Mouse (Mus musculus) right cerebral cortex, postnatal 25 days (tissue): Measurements from ENCODE around the gene Fgf3.
"Not testable (repeated sequence)": the region's sequence is repeated elsewhere in the genome, so short reads cannot be mapped to it uniquely, and the experiment has no call there.

Experiments
- DNase-seq: peaks from one replicate; pipeline ENCODE4 v3.0.0; 2022

Fgf3 gene

DNA sequence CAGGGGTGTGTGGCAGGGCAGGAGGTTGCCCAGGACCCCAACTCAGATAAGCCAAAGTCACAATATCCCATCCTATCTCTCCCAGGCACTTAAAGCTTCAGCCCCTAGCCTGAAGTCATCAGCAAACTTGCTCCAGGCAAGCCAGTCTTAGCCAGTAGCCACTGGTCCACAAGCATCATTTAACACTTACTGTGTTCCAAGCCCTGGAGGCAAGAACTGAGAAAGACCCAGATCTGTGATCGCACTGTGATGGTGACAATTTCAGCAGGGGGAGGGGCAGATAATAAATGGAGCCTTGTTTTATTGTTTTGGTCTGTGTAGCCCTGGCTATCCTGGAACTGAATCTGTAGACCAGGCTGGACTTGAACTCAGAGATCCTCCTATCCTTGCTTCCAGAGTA, 20.8 kb downstream of the Fgf3 start:
- DNase-seq, result no peak

DNA sequence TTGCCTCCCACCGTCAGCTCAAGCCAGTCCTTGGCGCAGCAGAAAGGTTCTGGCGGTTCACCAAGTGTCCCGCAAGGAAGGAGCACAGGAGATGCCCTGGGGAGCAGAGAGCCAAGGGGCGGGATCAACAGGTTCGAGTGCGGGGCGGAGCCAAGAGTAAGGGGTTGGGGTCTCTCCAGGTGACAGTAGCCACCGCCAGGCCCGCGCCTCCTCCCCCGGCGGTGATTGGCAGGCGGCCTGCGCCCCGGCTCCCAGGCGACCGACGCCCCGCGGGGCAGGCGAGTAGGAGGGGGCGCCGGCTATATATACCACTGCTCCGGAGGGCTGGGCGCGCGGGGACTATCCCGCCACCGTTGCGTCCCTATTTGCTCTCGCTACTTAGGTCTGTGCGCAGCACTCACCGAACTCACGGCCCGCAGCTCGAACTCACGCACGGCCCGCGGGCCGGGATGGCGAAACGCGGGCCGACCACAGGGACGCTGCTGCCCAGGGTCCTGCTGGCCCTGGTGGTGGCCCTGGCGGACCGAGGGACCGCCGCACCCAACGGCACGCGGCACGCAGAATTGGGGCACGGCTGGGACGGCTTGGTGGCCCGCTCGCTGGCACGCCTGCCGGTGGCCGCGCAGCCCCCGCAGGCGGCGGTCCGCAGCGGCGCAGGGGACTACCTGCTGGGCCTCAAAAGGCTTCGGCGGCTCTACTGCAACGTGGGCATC, 23.3 kb downstream of the Fgf3 start:
- DNase-seq, result no peak

DNA sequence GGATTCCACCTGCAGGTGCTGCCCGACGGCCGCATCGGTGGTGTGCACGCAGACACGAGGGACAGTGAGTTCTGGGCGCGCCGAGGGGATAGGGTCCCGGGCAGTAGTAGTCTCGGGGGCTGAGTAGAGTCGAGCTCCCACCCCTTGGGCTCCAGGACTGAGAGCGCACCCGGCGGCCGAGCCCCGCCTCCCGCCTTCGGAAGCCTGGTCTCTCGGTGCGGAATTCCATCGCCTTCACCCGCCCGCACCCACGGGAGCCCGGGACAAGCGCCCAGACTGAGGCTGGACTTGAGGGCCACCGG, 23.8 kb downstream of the Fgf3 start:
- no peak for DNase-seq

DNA sequence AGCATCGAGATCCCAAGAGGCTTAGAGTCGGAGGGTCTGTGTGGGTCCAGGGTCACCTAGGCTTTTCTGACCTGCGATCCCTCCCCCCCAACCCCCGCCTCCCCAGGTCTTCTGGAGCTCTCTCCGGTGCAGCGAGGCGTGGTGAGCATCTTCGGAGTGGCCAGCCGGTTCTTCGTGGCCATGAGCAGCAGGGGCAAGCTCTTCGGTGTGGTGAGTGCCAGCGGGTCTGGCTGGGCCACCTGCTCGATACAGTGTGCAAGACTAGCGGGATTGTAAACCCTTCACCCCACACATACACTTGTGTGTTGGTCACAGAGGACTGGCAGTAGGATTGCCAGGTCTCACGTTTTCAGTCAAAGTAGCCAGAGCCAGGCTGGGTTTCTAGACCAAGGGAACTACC, 24.2 kb downstream of the Fgf3 start:
- no peak for DNase-seq

DNA sequence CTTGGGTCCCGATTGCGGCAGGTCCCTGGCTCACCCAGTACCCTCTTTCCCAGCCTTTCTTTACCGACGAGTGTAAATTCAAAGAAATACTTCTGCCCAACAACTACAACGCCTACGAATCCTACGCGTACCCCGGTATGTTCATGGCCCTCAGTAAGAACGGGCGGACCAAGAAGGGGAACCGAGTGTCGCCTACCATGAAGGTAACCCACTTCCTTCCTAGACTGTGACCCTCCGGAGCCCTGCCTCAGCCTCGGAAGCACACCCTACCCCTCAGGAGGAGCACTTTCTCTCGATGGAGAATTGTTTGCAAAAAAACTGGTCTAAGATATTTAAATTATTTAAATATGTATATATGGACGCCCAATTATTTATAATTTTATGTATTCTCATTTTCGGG, 24.8 kb downstream of the Fgf3 start:
- DNase-seq, result no peak

DNA sequence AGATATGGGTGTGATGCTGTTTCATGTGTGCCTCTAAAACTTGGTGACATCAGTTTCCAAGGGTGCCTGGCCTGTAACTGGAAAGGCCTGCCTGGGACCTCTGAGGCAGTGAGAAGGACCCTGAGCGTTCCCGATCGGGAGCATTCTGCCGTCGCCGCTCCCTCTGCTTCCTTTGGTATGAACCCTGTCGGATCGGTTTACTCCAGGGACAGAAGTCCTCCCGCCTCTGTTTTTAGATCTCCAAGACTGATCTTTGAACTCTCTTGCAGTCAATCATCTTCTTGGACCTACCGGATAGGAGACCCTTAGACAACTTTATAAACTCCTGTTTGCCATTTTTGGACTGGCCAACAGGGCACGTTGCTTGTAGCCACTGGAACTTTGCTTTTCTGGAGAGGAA, 25.3 kb downstream of the Fgf3 start:
- no peak for DNase-seq

DNA sequence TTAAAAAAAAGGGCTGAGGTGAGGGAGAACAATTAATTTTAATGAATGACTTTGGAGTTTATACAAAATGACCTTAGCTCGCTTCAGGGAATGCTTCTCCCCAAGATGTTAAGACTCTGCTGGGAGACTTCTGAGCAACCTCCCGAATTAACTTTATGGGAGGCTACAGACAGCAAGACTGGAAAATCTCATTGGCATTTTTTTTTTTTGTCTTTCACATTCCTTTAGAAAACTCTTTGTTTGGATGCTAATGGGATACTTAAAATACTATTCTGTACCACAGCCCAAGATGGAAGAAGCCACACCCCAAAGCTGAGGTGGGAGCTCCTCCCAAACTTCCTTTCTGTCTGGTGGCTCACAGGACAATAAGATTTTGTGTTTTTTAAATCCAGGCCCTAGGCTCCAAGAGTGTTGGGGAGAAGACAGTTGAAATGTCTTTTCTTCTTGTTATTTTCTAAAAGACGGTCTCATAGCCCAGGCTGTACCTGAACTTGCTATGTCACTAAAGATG, 26.3 kb downstream of the Fgf3 start:
- no peak for DNase-seq

DNA sequence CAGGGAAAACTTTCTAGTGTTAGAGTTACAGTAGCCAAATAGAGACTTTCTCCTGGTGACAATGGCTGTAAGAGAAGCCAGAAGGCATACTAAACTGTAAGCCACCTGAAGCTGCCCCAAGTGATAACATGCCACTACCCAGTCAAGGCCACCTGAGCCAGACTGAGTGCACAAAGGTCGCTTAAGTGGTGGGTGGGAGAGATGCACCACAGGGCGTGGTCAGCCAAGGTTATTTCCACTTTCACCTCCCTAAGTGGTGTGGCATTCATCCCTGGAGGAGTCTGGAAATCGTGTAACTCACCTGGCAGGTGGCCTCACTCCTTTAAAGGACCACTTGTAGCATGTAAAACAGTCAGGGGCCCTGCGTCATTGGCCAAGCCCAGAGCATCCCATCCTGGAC, 29.3 kb downstream of the Fgf3 start:
- no peak for DNase-seq

DNA sequence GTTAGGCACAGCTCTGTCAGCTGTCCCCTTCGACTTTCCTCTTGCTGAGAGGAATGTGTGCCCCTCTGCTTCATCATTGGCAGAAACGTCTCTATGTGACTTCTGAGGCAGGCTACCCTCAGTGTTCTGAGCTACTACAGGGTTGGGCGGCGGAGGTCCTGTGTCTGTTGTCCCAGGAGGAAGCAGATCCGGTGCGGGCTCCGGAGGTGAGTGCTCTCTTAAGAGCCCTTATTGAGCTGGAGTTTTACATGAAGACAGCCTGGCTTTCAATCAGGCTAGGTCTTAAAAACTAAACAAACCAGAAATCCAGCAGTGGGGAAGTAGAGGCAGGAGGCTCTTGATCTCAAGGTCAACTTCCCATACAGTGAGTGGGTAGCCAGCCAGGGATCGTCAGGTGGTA, 29.7 kb downstream of the Fgf3 start:
- no peak for DNase-seq

DNA sequence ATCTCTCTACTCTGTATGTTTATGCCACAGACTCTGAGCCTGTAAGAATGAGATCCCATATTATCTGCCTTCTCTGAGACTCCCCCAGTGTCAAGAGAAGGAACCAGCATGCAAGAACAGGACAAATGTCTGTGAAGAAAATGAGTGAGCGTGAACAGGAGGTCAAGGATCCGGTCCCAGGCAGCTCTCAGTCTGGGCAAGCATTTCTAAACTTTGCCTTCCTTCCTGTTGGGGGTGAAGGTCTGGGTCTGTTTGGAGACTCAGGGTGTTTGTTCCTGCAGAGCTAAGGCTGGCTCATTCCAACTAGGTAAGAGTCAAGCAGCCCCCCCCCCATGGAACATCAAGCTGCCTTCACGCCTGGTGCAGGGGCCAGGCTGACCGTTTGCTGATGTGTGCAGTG, 34.5 kb downstream of the Fgf3 start:
- DNase-seq, result no peak

DNA sequence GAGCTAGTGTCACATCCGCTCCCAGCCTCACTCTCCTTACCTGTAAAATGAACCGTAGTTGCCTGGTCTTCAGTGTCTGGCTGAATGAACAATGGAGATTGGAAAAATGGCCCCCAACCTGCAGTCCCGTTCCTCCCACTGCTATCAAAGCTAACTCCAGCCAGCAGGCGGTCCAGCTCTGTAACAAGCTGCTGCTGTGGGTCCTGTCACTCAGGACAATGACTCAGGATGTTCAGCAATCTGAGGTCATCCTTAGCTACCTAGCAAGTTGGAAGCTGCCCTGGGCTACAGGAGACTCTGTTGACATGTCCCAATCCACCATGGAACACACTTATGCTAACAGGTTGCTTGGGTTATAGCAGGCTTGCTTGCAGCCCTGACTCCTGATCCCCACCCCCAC, 35.3 kb downstream of the Fgf3 start:
- DNase-seq, result no peak

DNA sequence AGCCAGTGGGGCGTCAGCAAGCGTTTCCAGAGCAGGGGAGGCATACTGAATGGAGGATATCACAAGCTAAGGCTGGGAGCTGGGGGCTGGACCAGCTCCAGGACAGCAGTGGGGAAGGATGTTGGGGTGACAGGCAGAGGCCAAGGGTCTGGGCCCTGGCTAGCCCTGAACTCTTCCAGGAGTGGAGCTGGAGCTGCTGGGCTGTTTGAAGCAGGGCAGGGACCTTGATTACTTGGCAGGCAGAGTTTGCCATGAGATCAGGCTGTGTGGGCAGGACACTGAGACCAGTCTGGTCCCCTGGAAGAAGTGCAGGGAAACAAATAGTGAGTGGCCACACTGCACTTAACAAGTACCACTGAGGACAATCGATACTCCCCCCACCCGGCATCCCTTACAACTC, 36.3 kb downstream of the Fgf3 start:
- no peak for DNase-seq

DNA sequence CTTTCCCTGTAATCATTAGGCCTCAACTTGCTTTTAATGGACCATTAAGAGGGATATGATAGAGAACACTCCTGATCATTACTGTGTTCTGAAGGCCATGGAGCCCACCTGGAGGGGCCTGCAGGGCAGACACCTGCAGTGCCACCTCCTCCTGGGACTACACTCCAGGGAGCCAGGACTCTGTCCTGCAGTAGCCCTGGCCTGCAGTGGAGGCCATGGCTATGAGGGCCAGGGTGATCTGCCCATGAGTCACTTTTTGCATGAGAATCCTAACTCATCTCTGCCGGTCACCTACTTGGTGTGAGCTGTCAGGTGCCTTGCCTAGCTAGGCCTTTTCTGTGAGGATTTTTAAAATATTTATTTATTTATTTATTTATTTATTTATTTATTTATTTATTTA, 40.5 kb downstream of the Fgf3 start:
- DNase-seq, result no peak

DNA sequence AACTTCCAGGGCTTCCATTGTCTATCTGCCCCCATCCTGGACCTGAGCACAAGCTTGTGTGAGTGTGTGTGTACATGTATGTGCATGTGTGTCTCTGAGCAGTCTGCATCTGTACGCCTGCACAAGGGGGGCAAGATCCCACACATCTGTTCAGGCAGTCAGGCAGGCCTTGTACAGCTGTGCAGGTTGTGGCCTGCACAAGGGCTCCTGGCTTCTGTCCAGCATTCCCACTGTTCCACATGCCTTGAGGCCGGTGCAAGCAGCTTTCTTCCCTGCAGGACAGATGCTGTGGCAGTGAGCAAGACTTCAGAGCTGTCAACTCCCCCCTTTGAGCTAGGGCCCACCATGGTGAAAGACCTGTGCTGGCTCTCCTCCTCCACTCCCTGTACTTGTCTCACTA, 45.2 kb downstream of the Fgf3 start:
- DNase-seq, result no peak

DNA sequence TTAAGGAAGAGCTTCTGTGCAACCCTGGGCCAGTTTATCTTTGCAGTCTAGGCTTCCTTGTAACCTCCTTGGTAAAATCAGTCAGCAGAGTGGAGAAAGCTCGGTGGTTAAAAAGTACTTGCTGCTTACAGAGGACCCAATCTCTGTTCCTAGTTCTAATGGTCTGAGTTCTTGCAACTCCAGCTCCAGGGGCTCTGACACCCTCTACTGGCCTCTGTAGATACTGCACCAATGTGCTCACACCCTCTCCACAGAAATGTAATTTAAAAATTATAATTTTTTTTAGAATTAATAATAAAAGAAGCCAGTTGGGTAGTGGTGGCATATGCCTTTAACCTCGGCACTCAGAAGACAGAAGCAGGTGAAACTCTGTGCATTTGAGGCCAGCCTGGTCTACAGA, 49.8 kb downstream of the Fgf3 start:
- no peak for DNase-seq

DNA sequence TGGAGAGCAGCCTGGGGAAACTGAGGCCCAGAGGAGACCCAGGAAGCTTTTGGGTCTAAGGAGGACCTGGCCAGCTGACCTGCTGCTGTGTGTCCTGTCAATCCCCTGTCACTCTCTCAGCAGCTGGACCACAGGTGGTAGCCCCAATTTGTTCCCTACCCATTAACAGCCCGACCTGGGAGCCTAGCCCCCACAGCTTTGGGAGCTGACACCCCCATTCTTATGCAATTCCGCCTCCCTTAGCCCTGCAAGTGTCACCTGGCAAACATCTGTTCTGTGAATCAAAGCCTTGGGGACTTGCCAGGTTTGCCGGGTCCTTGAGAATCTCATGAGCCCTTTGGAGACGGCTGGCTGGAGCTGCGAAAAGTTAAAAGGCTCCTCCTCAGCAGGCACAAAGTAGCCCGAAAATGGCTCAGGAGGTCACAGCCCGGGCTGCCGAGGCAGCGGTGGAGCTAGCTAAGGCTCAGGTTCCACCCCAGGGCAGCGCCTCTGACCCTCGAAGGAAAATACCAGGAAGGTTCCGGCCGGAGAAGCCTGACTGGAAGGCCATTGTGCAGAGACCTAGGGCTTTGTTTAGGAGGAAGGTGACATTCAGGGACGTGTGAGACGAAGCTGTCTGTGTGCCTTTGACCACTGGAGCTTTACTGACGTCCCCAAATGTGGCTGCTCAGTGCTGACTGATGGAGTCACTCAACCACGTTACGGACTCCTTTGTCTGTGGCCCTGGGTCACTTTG, 50.8 kb downstream of the Fgf3 start:
- no peak for DNase-seq

DNA sequence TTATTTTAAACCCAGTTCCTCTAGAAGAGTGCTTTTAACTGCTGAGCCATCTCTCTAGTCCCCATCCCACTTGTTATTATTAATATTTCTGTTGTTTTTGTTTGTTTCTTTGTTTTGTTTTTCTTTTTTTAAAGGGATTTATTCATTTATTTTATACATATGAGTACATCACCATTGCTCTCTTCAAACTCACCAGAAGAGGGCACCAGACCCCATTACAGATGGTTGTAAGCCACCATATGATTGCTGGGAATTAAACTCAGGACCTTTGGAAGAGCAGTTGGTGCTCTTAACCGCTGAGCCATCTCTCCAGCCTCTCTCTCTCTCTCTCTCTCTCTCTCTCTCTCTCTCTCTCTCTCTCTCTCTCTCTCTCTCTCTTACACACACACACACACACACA, 52.8 kb downstream of the Fgf3 start:
- DNase-seq, result not testable (repeated sequence)

DNA sequence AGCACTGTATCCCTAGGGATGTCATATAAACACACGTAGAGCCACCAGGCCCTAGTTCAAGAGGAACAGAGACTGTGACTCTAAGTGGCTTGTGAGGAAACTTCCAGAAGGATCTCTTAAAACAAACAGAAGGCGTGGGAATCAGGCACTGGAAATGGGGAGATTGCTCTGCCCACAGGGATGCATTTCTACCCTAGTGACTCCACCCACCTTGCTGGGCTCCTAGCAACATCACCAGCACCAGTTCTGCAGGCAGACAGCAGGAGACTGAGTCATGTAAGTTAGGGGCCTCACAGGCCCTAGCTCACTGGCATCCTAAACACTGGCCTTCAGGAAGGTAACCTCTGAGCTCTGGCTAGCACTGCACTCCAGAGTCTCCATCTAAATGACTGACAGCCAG, 54.0 kb downstream of the Fgf3 start:
- no peak for DNase-seq

DNA sequence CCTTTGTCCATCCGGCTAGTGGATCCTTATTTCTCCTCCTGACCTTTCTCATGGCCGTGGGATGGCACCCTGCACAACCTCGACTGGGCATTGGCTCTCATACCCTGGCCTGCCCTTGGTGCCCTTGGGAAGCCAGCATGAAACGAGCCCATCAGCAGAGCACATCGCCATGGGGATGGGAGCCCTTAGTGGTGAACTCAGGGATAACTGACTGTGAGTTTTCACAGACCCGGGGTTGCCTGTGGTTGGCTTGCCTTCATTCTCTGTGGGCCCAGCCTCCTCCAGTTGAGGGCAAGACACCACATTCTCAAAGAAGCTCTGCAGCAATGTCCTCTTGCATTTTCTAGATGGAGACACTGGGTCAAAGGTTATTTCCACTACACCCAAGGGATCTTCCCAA, 54.4 kb downstream of the Fgf3 start:
- no peak for DNase-seq
